Mouse (Mus musculus) heart, embryonic 15.5 days (tissue): ENCODE results near the gene Pde4dip. TPM values are rescaled to one million over a fixed set of nuclear protein-coding genes. Genes with fewer than 3 reads are reported as not detected.

ENCODE experiments used
- ATAC-seq: fragments of 200-750 bp; cut with Nextera tagmentation; replicated peaks from 2 replicates; pipeline ENCODE4 v1.8.0; 2017; ENCODE audit warnings: low read depth, moderate TSS enrichment; ENCODE audit not compliant: insufficient number of reproducible peaks, insufficient read depth, low FRiP score
- H3K27ac ChIP-seq: fragments of 300-500 bp; sonication (generic); 2 replicates; pipeline ENCODE4 v1.5.1; 2015; ENCODE audit warnings: mild to moderate bottlenecking, inconsistent platforms
- H3K27me3 ChIP-seq: fragments of 300-500 bp; sonication (generic); 2 replicates; pipeline ENCODE4 v1.6.1; 2015; ENCODE audit warnings: inconsistent platforms
- H3K36me3 ChIP-seq: fragments of 300-500 bp; sonication (generic); 2 replicates; pipeline ENCODE4 v1.6.1; 2015; ENCODE audit warnings: mild to moderate bottlenecking, inconsistent platforms
- H3K4me1 ChIP-seq: fragments of 300-500 bp; sonication (generic); replicated peaks from 2 replicates; pipeline ENCODE4 v1.6.1; 2015; ENCODE audit warnings: inconsistent platforms
- H3K4me2 ChIP-seq: fragments of 300-500 bp; sonication (generic); 2 replicates; pipeline ENCODE4 v1.6.1; 2015; ENCODE audit warnings: inconsistent platforms, mild to moderate bottlenecking, moderate library complexity
- H3K4me3 ChIP-seq: fragments of 300-500 bp; sonication (generic); 2 replicates; pipeline ENCODE4 v1.5.1; 2015; ENCODE audit warnings: mild to moderate bottlenecking, inconsistent platforms
- H3K9ac ChIP-seq: fragments of 300-500 bp; sonication (generic); 2 replicates; pipeline ENCODE4 v1.6.1; 2015; ENCODE audit warnings: mild to moderate bottlenecking, inconsistent platforms
- H3K9me3 ChIP-seq: fragments of 300-500 bp; sonication (generic); replicated peaks from 2 replicates; pipeline ENCODE4 v1.6.1; 2016; ENCODE audit warnings: inconsistent platforms
- WGBS: fragments of 180-500 bp; shearing (Covaris S2); methylation state at CpG from one replicate; pipeline ENCODE4 v1.1.7; 2015; ENCODE audit warnings: mixed read lengths; 5-methylcytosine and 5-hydroxymethylcytosine counted together
- polyA plus RNA-seq: library from polyadenylated mRNA; unstranded; fragments of >200 nt; fragmentation: Nextera tagmentation; extraction: Ambion mirVana; gene quantifications from 2 replicates; pipeline ENCODE4 v1.2.1, GENCODE M21; 2015

The Pde4dip gene
- polyA plus RNA-seq, 1 experiment from 2014 or later = 99.0 TPM

DNA sequence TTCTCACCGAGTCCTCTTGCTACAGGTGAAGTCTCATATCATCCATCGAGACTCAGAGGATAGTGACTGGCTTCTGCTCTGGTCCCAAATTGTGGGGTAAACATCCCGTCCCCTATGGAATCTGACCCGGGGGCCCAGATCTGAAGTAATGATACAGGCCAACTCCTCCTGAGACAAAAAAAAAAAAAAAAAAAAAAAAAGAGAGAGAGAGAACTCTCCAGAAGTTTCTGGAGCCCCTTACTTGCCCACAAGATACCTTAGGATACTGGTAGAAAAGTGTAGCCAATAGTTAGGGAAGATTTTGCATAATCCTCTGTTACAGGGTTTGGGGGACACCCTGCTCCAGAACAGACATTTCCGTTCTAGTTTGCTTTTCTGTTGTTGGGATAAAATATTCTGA lies 205.9 kb downstream of the Pde4dip start:
- peak overlapping the region; percentile 49 for H3K4me3 ChIP-seq
- no peaks in the 10 kb centered on the region for H3K27me3 ChIP-seq
- no peaks in the 10 kb centered on the region for H3K36me3 ChIP-seq
- H3K4me1 ChIP-seq = peaks cover 34% of the 10 kb centered on the region
- H3K27ac ChIP-seq = no peak overlapping the region
- ATAC-seq = no peak
- WGBS = 33% methylated on average over 5 of the region's 5 CpGs
- H3K4me2 ChIP-seq = peak overlapping the region; percentile 82
- H3K9ac ChIP-seq = peak overlapping the region; percentile 9; the same call in 1 of the 2 replicates
- no peaks in the 10 kb centered on the region for H3K9me3 ChIP-seq

GRCm38 (mm10) chr3:97682159-97682502 lies 206.4 kb downstream of the Pde4dip start:
- Histone ChIP-seq H3K4me3 (peak overlapping the region; percentile 49), H3K9me3 (no peaks in the 10 kb centered on the region), H3K4me2 (peak overlapping the region; percentile 82), H3K9ac (peak overlapping the region; percentile 9; the same call in 1 of the 2 replicates), H3K27me3 (no peaks in the 10 kb centered on the region), H3K36me3 (no peaks in the 10 kb centered on the region), H3K27ac (no peak overlapping the region), H3K4me1 (peaks cover 34% of the 10 kb centered on the region)
- ATAC-seq = no peak
- WGBS = 6% methylated on average over 11 of the region's 11 CpGs

- Histone ChIP-seq H3K27me3 (no peaks in the 10 kb centered on the region), H3K4me1 (peaks cover 34% of the 10 kb centered on the region), H3K4me2 (peak overlapping the region; percentile 82), H3K9ac (peak overlapping the region; percentile 45), H3K4me3 (peak overlapping the region; percentile 49), H3K9me3 (no peaks in the 10 kb centered on the region), H3K36me3 (no peaks in the 10 kb centered on the region), H3K27ac (no peak overlapping the region)
- no peak for ATAC-seq
- 2% methylated on average over 33 of the region's 33 CpGs for WGBS
Measured at GRCm38 (mm10) chr3:97681321-97682158, 207.0 kb downstream of the Pde4dip start.

DNA sequence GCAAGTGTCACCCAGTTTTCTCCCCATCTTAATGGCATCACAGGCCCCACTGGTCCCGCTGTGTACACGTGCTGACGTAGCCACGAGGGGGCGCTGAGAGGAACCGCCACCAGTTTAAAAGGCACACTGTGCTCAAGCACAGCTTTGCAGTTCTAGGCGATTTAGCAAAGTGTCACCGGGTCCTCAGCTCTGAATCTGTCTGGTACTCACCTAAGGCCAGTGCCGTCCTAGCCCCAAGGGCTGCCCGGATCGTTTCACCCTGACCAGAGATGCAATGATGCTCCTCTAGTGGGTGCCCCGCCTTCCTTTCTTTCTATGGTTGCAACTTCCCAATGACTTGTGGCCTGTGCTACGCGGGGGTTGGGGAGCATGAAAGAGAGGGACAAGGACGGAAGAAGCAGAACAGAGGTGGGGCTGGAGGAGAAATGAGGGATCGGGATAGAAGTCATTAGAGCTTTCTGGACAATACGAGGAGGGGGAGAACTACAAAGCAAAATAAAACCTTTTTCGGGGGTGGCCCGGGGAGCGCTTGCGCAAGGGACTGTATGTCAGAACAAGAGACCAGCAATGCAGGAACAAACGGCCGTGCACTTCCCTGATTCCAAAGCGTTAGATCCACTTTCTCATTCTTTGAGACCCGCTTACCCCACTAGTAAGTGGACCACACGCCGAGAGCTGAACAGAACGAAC lies 207.7 kb downstream of the Pde4dip start:
- WGBS = 3% methylated on average over 28 of the region's 28 CpGs
- H3K36me3 ChIP-seq = no peaks in the 10 kb centered on the region
- H3K27ac ChIP-seq = no peak overlapping the region
- H3K9ac ChIP-seq = peak overlapping the region; percentile 45
- H3K9me3 ChIP-seq = no peaks in the 10 kb centered on the region
- H3K4me1 ChIP-seq = peaks cover 34% of the 10 kb centered on the region
- H3K4me2 ChIP-seq = peak overlapping the region; percentile 82
- H3K4me3 ChIP-seq = peak overlapping the region; percentile 49
- ATAC-seq = peak; percentile 76
- H3K27me3 ChIP-seq = no peaks in the 10 kb centered on the region

DNA sequence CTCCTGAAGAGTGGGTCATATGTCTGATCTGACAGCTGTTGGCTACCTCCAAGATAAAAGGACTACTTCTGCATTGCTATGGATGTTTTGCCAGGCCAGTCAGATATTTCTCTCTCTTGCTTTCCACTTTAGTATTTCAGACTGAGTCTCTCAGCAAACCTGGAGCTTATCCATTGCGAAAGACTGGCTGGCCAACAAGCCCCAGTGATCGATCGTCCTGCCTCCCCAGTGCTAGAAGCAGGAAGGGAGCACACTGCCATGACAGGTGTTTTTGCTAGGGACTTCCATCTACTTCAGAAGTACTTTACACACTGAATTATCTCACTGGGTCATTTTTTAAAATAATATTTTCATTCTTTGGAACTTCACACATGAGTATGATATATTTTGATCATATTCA lies 210.1 kb downstream of the Pde4dip start:
- ATAC-seq = no peak
- H3K27me3 ChIP-seq = no peaks in the 10 kb centered on the region
- WGBS = 93% methylated on average over 3 of the region's 3 CpGs

DNA sequence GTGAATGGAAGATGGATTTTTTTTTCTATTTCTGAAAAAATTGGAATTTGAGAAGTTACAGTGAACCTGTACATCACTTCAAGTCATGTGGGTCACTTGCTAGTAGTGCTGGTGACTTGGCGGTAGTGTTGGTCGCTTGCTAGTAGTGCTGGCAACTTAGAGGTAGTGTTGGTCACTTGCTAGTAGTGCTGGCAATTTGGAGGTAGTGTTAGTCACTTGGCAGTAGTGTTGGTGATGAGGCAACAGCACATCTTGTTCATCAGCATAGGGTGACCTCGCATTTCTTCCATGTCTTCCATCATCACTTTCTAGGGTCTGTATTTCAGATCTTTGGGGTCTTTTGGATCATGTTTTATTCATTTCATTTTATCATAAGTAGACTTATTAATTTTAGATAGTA lies 212.4 kb downstream of the Pde4dip start:
- Histone ChIP-seq H3K4me3 (no peak overlapping the region), H3K27me3 (no peaks in the 10 kb centered on the region), H3K27ac (no peak overlapping the region), H3K4me2 (no peak overlapping the region), H3K9ac (no peak overlapping the region), H3K4me1 (peaks cover 6% of the 10 kb centered on the region), H3K9me3 (no peaks in the 10 kb centered on the region), H3K36me3 (peaks cover 13% of the 10 kb centered on the region)
- 92% methylated on average over 3 of the region's 3 CpGs for WGBS
- ATAC-seq = no peak

More for the DNA sequence above, 210.1 kb downstream of the Pde4dip start:
- Histone ChIP-seq H3K36me3 (0 out of 2 replicates have a peak, but pooled peaks cover 1% of the 10 kb centered on the region), H3K9ac (no peak overlapping the region), H3K4me2 (no peak overlapping the region), H3K27ac (no peak overlapping the region), H3K9me3 (no peaks in the 10 kb centered on the region), H3K4me3 (no peak overlapping the region), H3K4me1 (peaks cover 21% of the 10 kb centered on the region)

DNA sequence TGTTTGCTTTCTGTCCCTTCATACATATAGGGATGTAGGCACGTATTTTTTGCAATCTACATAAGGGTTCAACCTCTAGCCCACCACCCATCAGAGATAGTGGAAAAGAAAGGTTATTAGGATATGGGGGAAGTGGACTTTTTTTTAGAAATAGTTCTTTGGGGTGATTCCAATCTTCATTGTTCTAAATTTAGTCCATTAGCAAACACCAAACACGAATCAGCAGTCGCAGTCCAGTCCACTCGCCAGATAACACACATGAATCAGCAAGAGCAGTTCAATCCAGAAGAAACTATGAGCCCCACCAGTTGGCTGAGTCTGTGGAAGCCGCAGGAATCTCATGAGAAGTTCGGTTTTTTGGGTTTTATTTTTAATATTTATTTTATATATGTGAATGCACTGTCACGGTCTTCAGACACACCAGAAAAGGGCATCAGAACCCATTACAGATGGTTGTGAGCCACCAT lies 213.8 kb downstream of the Pde4dip start, which contains the start of gene Gm17651:
Gene Gm17651 (minus strand): TSS at position 51 of the 467 bp plus-strand sequence.
- H3K27me3 ChIP-seq = no peaks in the 10 kb centered on the region
- no peak within 1 kb of the TSS for H3K4me3 ChIP-seq
- no peaks in the 10 kb centered on the region for H3K9me3 ChIP-seq
- H3K27ac ChIP-seq = no peak within 1 kb of the TSS
- ATAC-seq = no peak
- WGBS = 67% methylated on average over 7 of the region's 7 CpGs
- H3K4me2 ChIP-seq = no peak within 1 kb of the TSS
- H3K4me1 ChIP-seq = no peaks in the 10 kb centered on the region
- peaks cover 27% of the 10 kb centered on the region for H3K36me3 ChIP-seq
- no peak within 1 kb of the TSS for H3K9ac ChIP-seq

- no peak overlapping the region for H3K4me2 ChIP-seq
- H3K9me3 ChIP-seq = no peaks in the 10 kb centered on the region
- WGBS = 36% methylated on average over 14 of the region's 14 CpGs
- peaks cover 24% of the 10 kb centered on the region for H3K4me1 ChIP-seq
- peaks cover 48% of the 10 kb centered on the region for H3K36me3 ChIP-seq
- no peak overlapping the region for H3K27ac ChIP-seq
- no peak overlapping the region for H3K4me3 ChIP-seq
- no peaks in the 10 kb centered on the region for H3K27me3 ChIP-seq
- ATAC-seq = no peak
- no peak overlapping the region for H3K9ac ChIP-seq
Measured at GRCm38 (mm10) chr3:97667093-97667675, 221.3 kb downstream of the Pde4dip start.

GRCm38 (mm10) chr3:97666154-97666553 lies 222.4 kb downstream of the Pde4dip start:
- Histone ChIP-seq H3K27me3 (no peaks in the 10 kb centered on the region), H3K27ac (0 out of 2 replicates have a peak overlapping the region, but pooled peaks have one; percentile 13), H3K36me3 (peaks cover 39% of the 10 kb centered on the region), H3K9me3 (no peaks in the 10 kb centered on the region), H3K4me3 (no peak overlapping the region), H3K4me2 (no peak overlapping the region), H3K4me1 (peaks cover 29% of the 10 kb centered on the region), H3K9ac (no peak overlapping the region)
- WGBS = 48% methylated on average over 8 of the region's 8 CpGs
- no peak for ATAC-seq

DNA sequence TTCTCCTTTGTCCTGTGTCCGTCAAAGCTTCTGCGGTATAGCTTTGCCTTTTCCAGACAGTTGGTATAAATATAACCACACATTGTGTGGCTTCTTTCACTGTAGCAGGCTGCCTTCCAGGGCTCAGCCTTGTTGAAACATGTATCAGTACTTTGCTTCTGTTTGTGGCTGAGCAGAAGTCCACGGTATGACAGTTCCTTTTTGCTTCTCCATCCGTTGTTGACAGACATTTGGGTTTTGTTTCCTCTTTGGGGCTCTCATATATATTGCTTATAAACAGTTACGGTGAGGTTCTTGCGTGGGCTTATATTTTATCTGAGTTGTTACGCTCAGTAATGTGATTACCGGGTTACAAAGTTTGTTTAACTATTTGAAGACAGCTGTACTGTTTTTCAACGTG lies 223.0 kb downstream of the Pde4dip start:
- H3K9me3 ChIP-seq = no peaks in the 10 kb centered on the region
- ATAC-seq = no peak
- H3K27ac ChIP-seq = 0 out of 2 replicates have a peak overlapping the region, but pooled peaks have one; percentile 13
- peaks cover 31% of the 10 kb centered on the region for H3K4me1 ChIP-seq
- H3K27me3 ChIP-seq = no peaks in the 10 kb centered on the region
- no peak overlapping the region for H3K9ac ChIP-seq
- WGBS = 52% methylated on average over 9 of the region's 9 CpGs
- peaks cover 33% of the 10 kb centered on the region for H3K36me3 ChIP-seq
- no peak overlapping the region for H3K4me3 ChIP-seq
- no peak overlapping the region for H3K4me2 ChIP-seq

GRCm38 (mm10) chr3:97661206-97661605 lies 227.3 kb downstream of the Pde4dip start:
- Histone ChIP-seq H3K4me1 (peaks cover 32% of the 10 kb centered on the region), H3K4me2 (no peak overlapping the region), H3K9ac (no peak overlapping the region), H3K27me3 (no peaks in the 10 kb centered on the region), H3K4me3 (no peak overlapping the region), H3K36me3 (peaks cover 14% of the 10 kb centered on the region), H3K9me3 (no peaks in the 10 kb centered on the region), H3K27ac (no peak overlapping the region)
- WGBS = 51% methylated on average over 8 of the region's 8 CpGs
- ATAC-seq = no peak
